Mouse (Mus musculus) myocyte (in vitro differentiated cells): ENCODE data around the gene Gtpbp3. TPM values are rescaled to one million over a fixed set of nuclear protein-coding genes. Genes with fewer than 3 reads are reported as not detected.

ENCODE experiments used
- H3K27me3 ChIP-seq: one replicate; pipeline ENCODE4 v1.6.1; 2011; ENCODE audit not compliant: control insufficient read depth, insufficient read depth, insufficient read length
- H3K36me3 ChIP-seq: one replicate; pipeline ENCODE4 v1.6.1; 2011; ENCODE audit not compliant: control insufficient read depth, insufficient read depth
- H3K4me2 ChIP-seq: one replicate; pipeline ENCODE4 v1.6.1; 2011; ENCODE audit warnings: low read depth, control low read depth
- H3K4me3 ChIP-seq: one replicate; pipeline ENCODE4 v1.5.1; 2011; ENCODE audit warnings: mild to moderate bottlenecking, control low read depth, moderate library complexity
- H3K79me2 ChIP-seq: one replicate; pipeline ENCODE4 v1.6.1; 2011; ENCODE audit not compliant: control insufficient read depth, insufficient read depth
- H3ac ChIP-seq: one replicate; pipeline ENCODE4 v1.6.1; 2011; ENCODE audit not compliant: control insufficient read depth, insufficient read length
- CEBPB ChIP-seq: IDR thresholded peaks from 2 replicates; pipeline ENCODE4 v1.6.1; 2011; ENCODE audit warnings: mild to moderate bottlenecking, moderate library complexity; ENCODE audit not compliant: poor library complexity, insufficient read depth, severe bottlenecking
- E2F4 ChIP-seq: IDR thresholded peaks from one replicate; pipeline ENCODE4 v1.6.1; 2011; ENCODE audit warnings: mild to moderate bottlenecking, control low read depth, moderate library complexity; ENCODE audit not compliant: insufficient read depth
- MAX ChIP-seq: IDR thresholded peaks from one replicate; pipeline ENCODE4 v1.6.1; 2011; ENCODE audit warnings: low read depth, mild to moderate bottlenecking, control low read depth
- MYOD1 ChIP-seq, 3 experiments: IDR thresholded peaks; one replicate each; pipeline ENCODE4 v1.6.1; 2011; ENCODE audit warnings: control low read depth in 2 of 3, low read depth in 2 of 3, mild to moderate bottlenecking in 2 of 3, moderate library complexity in 1 of 3; ENCODE audit not compliant: insufficient read length in 2 of 3, control insufficient read depth in 1 of 3
- MYOG ChIP-seq, 3 experiments: IDR thresholded peaks; one replicate each; pipeline ENCODE4 v1.6.1; 2011; ENCODE audit warnings: control low read depth in 2 of 3, low read depth in 2 of 3, mild to moderate bottlenecking in 2 of 3; ENCODE audit not compliant: insufficient read length in 2 of 3, control insufficient read depth in 1 of 3, insufficient read depth in 1 of 3
- POLR2A ChIP-seq: IDR thresholded peaks from one replicate; pipeline ENCODE4 v1.6.1; 2011; ENCODE audit warnings: low read depth, mild to moderate bottlenecking, control low read depth, moderate library complexity; ENCODE audit not compliant: insufficient read length
- POLR2AphosphoS2 ChIP-seq: IDR thresholded peaks from one replicate; pipeline ENCODE4 v1.6.1; 2011; ENCODE audit warnings: low read depth, control low read depth; ENCODE audit not compliant: insufficient read length
- REST ChIP-seq: IDR thresholded peaks from one replicate; pipeline ENCODE4 v1.6.1; 2011; ENCODE audit warnings: mild to moderate bottlenecking, control low read depth, moderate library complexity; ENCODE audit not compliant: insufficient read depth, insufficient read length
- SRF ChIP-seq: IDR thresholded peaks from one replicate; pipeline ENCODE4 v1.6.1; 2011; ENCODE audit warnings: low read depth; ENCODE audit not compliant: control insufficient read depth, insufficient read length
- TCF12 ChIP-seq: IDR thresholded peaks from one replicate; pipeline ENCODE4 v1.6.1; 2011; ENCODE audit warnings: mild to moderate bottlenecking, control low read depth; ENCODE audit not compliant: poor library complexity, insufficient read depth, severe bottlenecking
- TCF3 ChIP-seq: IDR thresholded peaks from one replicate; pipeline ENCODE4 v1.6.1; 2011; ENCODE audit warnings: low read depth, control low read depth; ENCODE audit not compliant: insufficient read length
- USF1 ChIP-seq: IDR thresholded peaks from one replicate; pipeline ENCODE4 v1.6.1; 2011; ENCODE audit warnings: low read depth, mild to moderate bottlenecking, control low read depth, moderate library complexity
- polyA plus RNA-seq: library from polyadenylated mRNA; unstranded; fragments of >200 nt; fragmentation: generic; extraction: Trizol; gene quantifications from one replicate; pipeline ENCODE4 v1.2.1, GENCODE M21; 2012; ENCODE audit warnings: missing spikeins

The Gtpbp3 gene
- polyA plus RNA-seq, 1 experiment = 17.5 TPM

DNA sequence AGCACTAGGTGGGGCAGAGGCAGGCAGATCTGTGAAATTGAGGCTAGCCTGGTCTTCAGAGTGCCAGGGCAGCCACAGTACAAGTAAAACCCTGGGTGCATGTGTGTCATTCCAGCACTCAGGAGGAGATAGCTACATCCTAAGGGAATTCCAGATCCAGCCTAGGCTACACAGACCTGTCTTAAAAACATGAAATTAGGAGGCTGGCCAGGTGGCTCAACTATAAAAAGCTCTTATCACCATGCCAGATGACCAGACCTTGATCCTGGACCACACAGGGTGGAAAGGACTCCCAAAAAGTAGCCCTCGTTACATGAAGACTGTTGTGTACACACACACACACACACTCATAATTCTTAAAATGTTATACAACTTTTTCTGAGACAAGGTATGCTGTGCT lies 19.9 kb upstream of the Gtpbp3 start:
- Histone ChIP-seq H3ac (no peak overlapping the region), H3K36me3 (peaks cover 5% of the 10 kb centered on the region), H3K4me3 (no peak overlapping the region), H3K27me3 (no peaks in the 10 kb centered on the region), H3K79me2 (peaks cover 23% of the 10 kb centered on the region), H3K4me2 (no peak overlapping the region)
- no peak for TF ChIP-seq MYOD1 (IDR thresholded peaks at IDR 0.05; ENCODE audit: control insufficient read depth in 1 of 3, insufficient read length in 2 of 3, low read depth in 2 of 3)
- TF ChIP-seq TCF12 = no peak
- no peak for TF ChIP-seq MAX
- no peak for TF ChIP-seq E2F4
- TF ChIP-seq TCF3 = no peak
- TF ChIP-seq CEBPB = no peak
- no peak for TF ChIP-seq SRF
- TF ChIP-seq POLR2A = no peak
- no peak for TF ChIP-seq USF1
- TF ChIP-seq MYOG (IDR thresholded peaks at IDR 0.05; ENCODE audit: control insufficient read depth in 1 of 3, insufficient read depth in 1 of 3, insufficient read length in 2 of 3, low read depth in 2 of 3) = no peak
- TF ChIP-seq POLR2AphosphoS2 = no peak
- TF ChIP-seq REST = no peak

DNA sequence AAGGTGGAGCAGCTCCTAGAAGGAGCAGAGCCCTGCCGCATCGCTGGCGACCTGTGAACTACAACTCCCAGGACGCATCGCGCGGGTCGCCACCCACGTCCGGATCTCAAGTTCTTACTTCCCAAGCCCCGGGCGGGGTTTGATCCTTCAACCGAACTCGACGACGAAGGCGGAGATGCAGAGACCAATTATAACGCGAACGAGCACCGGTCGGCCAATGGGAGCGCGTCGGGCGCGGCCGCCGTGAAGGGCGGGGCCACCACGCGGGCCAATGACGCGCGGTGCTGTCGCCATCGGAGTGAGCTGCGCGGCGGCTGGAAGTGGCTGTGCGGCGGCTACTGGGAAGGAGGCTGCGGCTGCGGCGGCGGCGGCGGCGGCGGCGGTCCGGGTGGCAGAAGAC lies 19.0 kb upstream of the Gtpbp3 start, which contains the start of gene Dda1:
Gene Dda1 (plus strand): TSS at position 284 of the 400 bp plus-strand sequence.
- TF ChIP-seq MAX = no peak
- peak; percentile 32 for TF ChIP-seq SRF
- no peak for TF ChIP-seq TCF3
- TF ChIP-seq MYOD1 (IDR thresholded peaks at IDR 0.05; ENCODE audit: control insufficient read depth in 1 of 3, insufficient read length in 2 of 3, low read depth in 2 of 3) = no peak
- no peak for TF ChIP-seq CEBPB
- TF ChIP-seq POLR2A = peak; percentile 79
- TF ChIP-seq MYOG (IDR thresholded peaks at IDR 0.05; ENCODE audit: control insufficient read depth in 1 of 3, insufficient read depth in 1 of 3, insufficient read length in 2 of 3, low read depth in 2 of 3) = no peak
- peak; percentile 86 for TF ChIP-seq POLR2AphosphoS2
- Histone ChIP-seq H3K27me3 (no peaks in the 10 kb centered on the region), H3ac (peak within 1 kb of the TSS; percentile 6), H3K4me2 (peak within 1 kb of the TSS; percentile 86), H3K36me3 (peaks cover 5% of the 10 kb centered on the region), H3K4me3 (peak within 1 kb of the TSS; percentile 67), H3K79me2 (peaks cover 23% of the 10 kb centered on the region)

DNA sequence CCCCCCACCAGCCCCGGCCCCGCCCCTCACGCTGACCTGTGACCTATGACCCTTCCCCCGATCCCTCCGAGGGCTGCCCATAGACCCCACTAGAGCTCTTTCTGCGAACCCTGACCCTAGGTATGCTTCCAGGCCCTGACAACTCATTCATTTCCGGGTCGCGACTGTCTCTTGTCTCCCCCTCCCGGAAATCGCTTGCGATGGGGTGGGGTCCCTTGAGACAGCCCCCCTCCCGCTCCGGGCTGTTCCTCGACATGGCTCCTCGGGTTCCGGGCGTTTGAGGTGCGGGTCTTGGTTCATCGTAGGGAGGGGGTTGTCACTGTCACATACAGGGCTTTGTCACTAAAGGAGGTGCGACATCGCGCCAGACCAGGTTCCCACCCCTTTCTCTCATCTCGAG lies 18.5 kb upstream of the Gtpbp3 start:
- Histone ChIP-seq H3K27me3 (no peaks in the 10 kb centered on the region), H3K4me3 (peak overlapping the region; percentile 67), H3ac (peak overlapping the region; percentile 6), H3K79me2 (peaks cover 23% of the 10 kb centered on the region), H3K4me2 (peak overlapping the region; percentile 86), H3K36me3 (peaks cover 5% of the 10 kb centered on the region)
- TF ChIP-seq POLR2AphosphoS2 (no peak), USF1 (no peak), SRF (no peak), MYOD1 (IDR thresholded peaks at IDR 0.05; ENCODE audit: control insufficient read depth in 1 of 3, insufficient read length in 2 of 3, low read depth in 2 of 3) (no peak), POLR2A (no peak), TCF3 (no peak), CEBPB (no peak), REST (no peak), MYOG (IDR thresholded peaks at IDR 0.05; ENCODE audit: control insufficient read depth in 1 of 3, insufficient read depth in 1 of 3, insufficient read length in 2 of 3, low read depth in 2 of 3) (no peak), MAX (no peak), TCF12 (no peak), E2F4 (no peak)

DNA sequence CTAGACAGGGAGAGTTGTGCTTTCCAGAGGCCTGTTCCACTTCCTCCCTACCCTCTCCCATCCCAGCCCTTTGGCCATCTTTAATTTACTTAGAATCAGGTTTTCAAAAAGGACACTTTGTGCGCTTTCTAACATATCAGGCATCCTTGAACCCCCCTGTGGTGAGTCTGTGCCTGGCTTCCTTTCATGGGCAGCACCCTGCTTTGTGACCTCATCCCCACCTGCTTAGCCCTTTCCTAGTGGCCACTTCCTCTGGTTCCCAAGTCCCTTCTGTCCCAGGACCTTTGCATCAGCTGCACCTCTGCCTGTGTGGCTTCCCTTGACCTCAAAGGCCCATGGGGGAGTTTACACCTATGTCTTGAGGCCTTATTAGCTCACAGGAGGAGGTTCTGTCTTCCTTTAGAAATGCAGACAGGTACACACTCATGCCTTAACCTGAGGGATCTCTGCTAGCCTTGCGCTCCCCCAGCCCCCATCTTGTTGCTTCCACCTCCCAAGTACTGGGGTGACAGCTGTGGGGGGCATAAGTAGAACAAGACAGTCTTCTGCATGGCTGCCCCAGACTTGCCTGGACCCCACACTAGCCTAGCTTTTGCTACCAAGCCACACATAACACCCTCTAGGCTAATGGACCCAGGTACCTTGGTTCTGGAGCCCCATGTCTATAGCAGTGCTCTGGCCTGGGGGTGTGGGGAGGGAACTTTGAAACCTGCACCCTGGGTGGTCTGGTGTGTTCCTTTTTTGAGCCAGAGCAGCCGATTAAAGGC lies 17.6 kb upstream of the Gtpbp3 start:
- peak overlapping the region; percentile 86 for H3K4me2 ChIP-seq
- peaks cover 23% of the 10 kb centered on the region for H3K79me2 ChIP-seq
- H3K27me3 ChIP-seq = no peaks in the 10 kb centered on the region
- no peak overlapping the region for H3ac ChIP-seq
- peaks cover 5% of the 10 kb centered on the region for H3K36me3 ChIP-seq
- TF ChIP-seq E2F4 = no peak
- TF ChIP-seq REST = no peak
- peak overlapping the region; percentile 67 for H3K4me3 ChIP-seq

DNA sequence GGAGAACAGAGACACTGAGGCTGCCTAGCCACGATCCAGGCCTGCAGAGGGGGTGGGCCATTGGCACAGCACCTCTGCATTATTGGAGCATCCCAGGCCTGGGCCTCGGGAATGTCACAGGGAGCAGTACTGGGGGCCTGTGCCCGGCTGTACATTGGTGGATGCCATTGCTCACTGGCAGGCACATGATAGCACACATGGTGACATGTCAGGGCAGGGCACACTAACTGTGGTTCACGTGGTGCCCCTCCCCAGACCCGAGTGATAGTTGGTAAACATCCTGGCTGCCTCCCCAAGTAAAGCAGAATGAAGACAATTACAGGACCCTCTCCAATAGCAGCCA lies 17.0 kb upstream of the Gtpbp3 start:
- Histone ChIP-seq H3ac (no peak overlapping the region), H3K36me3 (peaks cover 5% of the 10 kb centered on the region), H3K79me2 (peaks cover 23% of the 10 kb centered on the region), H3K4me3 (peak overlapping the region; percentile 67), H3K4me2 (no peak overlapping the region), H3K27me3 (no peaks in the 10 kb centered on the region)
- TF ChIP-seq POLR2AphosphoS2 (no peak), MYOG (IDR thresholded peaks at IDR 0.05; ENCODE audit: control insufficient read depth in 1 of 3, insufficient read depth in 1 of 3, insufficient read length in 2 of 3, low read depth in 2 of 3) (no peak), TCF3 (no peak), MAX (no peak), TCF12 (no peak), SRF (no peak), REST (no peak), POLR2A (no peak)
